Mouse (Mus musculus) gastrocnemius, postnatal 4 days (tissue): ENCODE measurements at regions not wholly inside any gene's neighbourhood (a gene's known extent, or its start where the extent isn't known, plus 50 kb on each side); places are given as distances from the start of the nearest gene placed in this dataset.

Experiments
- DNase-seq, 2 experiments: peaks; one replicate each; pipeline ENCODE4 v3.0.0; 2021 to 2022; ENCODE audit warnings: low spot score in 2 of 2, mixed read lengths in 2 of 2

GRCm38 (mm10) chrX:160332618-160333017 is 57.9 kb upstream of the Adgrg2 start:
- peak in 1 of 2 experiments; percentile 8 for DNase-seq

- DNase-seq = no peak
Observed at GRCm38 (mm10) chrX:160338347-160338985, 52.0 kb upstream of the Adgrg2 start.
